Mouse (Mus musculus): ENCODE results near the gene Wdtc1.

DNA sequence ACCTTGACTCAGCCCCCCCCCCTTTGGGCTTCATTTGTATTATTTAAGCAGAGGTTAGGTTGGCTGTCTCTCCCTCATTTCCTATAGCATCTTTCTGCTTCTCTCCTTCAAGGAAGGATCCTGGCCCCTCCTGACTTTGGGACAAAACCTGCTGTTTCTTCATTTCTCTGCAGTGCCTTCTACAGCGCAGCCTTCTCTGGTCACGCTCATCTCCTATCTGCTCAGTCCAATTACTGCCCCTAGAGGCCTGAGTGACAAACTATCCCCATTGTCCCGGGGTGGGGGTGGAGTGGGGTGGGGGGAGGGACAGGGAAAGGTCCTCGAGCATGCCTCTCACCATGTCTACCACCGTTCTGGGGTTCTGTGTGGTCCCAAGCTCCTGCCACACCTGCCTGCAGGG, 44.0 kb upstream of the Wdtc1 start:
- TF ChIP-seq POLR2A (IDR thresholded peaks at IDR 0.05; ENCODE audit: borderline replicate concordance, extremely low read depth, low read depth, low read length): no peak
- TF ChIP-seq CTCF (IDR thresholded peaks at IDR 0.05; ENCODE audit: insufficient read depth, low read length): no peak
